Mouse (Mus musculus) thymus, postnatal 25 days (tissue): ENCODE results near the gene Tbkbp1.
A peak's percentile ranks its signal among the peaks of the same experiment; 100 is the strongest.

Experiments
- DNase-seq: peaks from one replicate; pipeline ENCODE4 v3.0.0; 2022

The Tbkbp1 gene

GRCm38 (mm10) chr11:97152662-97153287 lies 1.5 kb upstream of the Tbkbp1 start:
- peak; percentile 29 for DNase-seq

- DNase-seq, result no peak
Observed at GRCm38 (mm10) chr11:97152023-97152426, 730 bp upstream of the Tbkbp1 start.

- DNase-seq, result no peak
Observed at GRCm38 (mm10) chr11:97150411-97151330, 624 bp downstream of the Tbkbp1 start.

- DNase-seq, result peak; percentile 23
Observed at GRCm38 (mm10) chr11:97149995-97150410, 1.3 kb downstream of the Tbkbp1 start.

GRCm38 (mm10) chr11:97149026-97149425 lies 2.3 kb downstream of the Tbkbp1 start:
- no peak for DNase-seq

GRCm38 (mm10) chr11:97148591-97148990 lies 2.7 kb downstream of the Tbkbp1 start:
- DNase-seq, result no peak

- no peak for DNase-seq
Observed at GRCm38 (mm10) chr11:97147333-97147732, 4.0 kb downstream of the Tbkbp1 start.

- peak; percentile 78 for DNase-seq
Observed at GRCm38 (mm10) chr11:97146724-97147123, 4.6 kb downstream of the Tbkbp1 start.

GRCm38 (mm10) chr11:97145951-97146350 lies 5.3 kb downstream of the Tbkbp1 start:
- no peak for DNase-seq

- DNase-seq, result no peak
Observed at GRCm38 (mm10) chr11:97145320-97145719, 6.0 kb downstream of the Tbkbp1 start.

GRCm38 (mm10) chr11:97143196-97143900 lies 7.9 kb downstream of the Tbkbp1 start:
- peak; percentile 25 for DNase-seq

- peak; percentile 35 for DNase-seq
Observed at GRCm38 (mm10) chr11:97142159-97142608, 9.1 kb downstream of the Tbkbp1 start.

GRCm38 (mm10) chr11:97140811-97141210 lies 10.5 kb downstream of the Tbkbp1 start:
- DNase-seq, result peak; percentile 10

- DNase-seq, result no peak
Observed at GRCm38 (mm10) chr11:97139256-97139655, 12.0 kb downstream of the Tbkbp1 start.

- no peak for DNase-seq
Observed at GRCm38 (mm10) chr11:97138554-97139226, 12.6 kb downstream of the Tbkbp1 start.

- no peak for DNase-seq
Observed at GRCm38 (mm10) chr11:97133270-97133669, 18.0 kb downstream of the Tbkbp1 start.

- no peak for DNase-seq
Observed at GRCm38 (mm10) chr11:97132185-97132584, 19.1 kb downstream of the Tbkbp1 start.

- no peak for DNase-seq
Observed at GRCm38 (mm10) chr11:97131683-97132082, 19.6 kb downstream of the Tbkbp1 start.

GRCm38 (mm10) chr11:97130318-97130717 lies 21.0 kb downstream of the Tbkbp1 start:
- no peak for DNase-seq

- no peak for DNase-seq
Observed at GRCm38 (mm10) chr11:97128956-97129355, 22.3 kb downstream of the Tbkbp1 start.

- no peak for DNase-seq
Observed at GRCm38 (mm10) chr11:97127470-97128223, 23.6 kb downstream of the Tbkbp1 start.
